Mouse (Mus musculus): ENCODE data around the gene Nkap.
"Not testable (repeated sequence)": the region's sequence is repeated elsewhere in the genome, so short reads cannot be mapped to it uniquely, and the experiment has no call there.

Gene Nkap

DNA sequence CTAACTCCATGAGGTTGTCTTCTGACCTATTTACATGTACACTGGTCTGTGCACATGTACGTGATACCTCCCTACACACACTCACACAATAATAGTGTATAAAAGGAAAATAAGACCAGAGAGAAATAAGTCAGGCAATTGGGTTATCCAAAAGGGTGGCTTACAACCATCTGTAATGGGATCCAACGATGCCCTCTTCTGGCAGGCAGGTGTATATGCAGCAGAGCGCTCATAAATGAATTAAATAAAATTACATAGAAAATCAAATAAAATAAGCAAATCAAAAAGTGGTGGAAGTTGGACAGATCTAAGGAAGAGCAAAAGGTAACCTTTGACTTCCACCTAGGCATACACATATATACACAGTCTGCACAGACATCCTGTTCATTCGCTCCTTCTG is 31.2 kb downstream of the Nkap start:
- DNase-seq (ENCODE audit: low spot score in 2 of 2), result peak in 1 of 2 experiments; percentile 5

DNA sequence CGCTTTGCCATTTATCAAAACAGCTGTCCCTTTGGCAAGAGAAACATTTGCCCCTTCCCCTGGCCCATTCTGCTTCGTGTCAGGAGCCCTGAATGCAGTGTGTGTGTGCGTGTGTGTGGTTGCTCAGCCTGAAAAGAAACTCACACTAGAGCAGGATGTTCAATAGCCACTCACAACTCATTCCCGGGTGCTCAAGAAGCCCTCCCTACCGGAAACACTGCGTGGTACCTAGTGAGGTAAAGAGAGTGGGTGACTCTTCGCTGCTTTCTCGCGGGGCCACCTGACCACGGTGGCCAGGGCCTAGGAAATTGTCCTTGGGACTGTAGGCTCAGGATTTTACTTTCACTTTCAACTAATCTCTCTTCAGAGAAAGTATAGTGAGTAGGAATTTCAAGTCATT is 34.6 kb downstream of the Nkap start:
- DNase-seq (ENCODE audit: low spot score in 2 of 2), result no peak

- DNase-seq (ENCODE audit: low spot score in 2 of 2), result no peak
Observed at GRCm38 (mm10) chrX:37163115-37163514, 36.5 kb downstream of the Nkap start.

DNA sequence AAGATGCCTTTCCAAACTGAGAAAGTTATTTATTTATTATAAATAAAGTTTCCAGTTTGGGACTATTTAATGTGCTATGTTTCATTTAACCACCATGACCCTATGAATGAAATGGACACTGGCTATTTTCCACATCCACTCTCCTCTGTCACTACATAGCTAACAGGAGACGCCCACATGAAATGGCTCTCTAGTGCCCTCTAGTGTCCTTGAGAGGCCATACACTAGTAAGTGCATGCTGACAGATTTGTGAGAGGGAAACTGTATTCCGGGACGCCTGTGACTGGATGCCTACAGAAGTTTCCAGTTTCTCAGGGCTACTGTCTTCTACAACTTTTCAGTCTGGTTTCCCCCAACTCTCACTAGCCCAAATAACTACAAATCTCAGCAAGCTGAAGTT is 40.5 kb downstream of the Nkap start:
- DNase-seq (ENCODE audit: low spot score in 2 of 2), result peak in 1 of 2 experiments; percentile 14

GRCm38 (mm10) chrX:37168742-37169141 is 42.1 kb downstream of the Nkap start, which contains the start of gene Akap14:
TSS of gene Akap14 (minus strand) at chrX:37168842.
- DNase-seq (ENCODE audit: low spot score in 2 of 2), result no peak

DNA sequence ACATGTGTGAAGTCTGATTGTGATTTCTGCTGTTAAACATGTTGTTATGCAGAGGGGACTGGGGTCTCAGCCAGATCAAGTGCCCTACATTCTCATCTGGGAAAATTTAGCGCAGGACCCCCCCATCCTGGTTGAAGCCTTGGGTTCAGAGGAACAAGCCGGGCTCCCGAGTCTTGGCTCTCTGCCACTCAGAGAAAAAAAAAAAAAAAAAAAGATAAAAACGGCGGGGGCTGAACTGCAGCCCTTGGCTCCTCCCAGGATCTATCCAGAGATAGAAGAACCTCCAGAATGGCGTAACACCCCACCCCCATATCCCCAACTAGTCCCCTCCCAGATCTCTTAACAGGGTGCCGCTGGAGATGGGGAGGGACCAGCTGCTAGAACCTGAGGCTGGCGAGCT is 57.8 kb downstream of the Nkap start:
- not testable (repeated sequence) for DNase-seq (ENCODE audit: low spot score in 2 of 2)

- no peak for DNase-seq (ENCODE audit: low spot score in 2 of 2)
Observed at GRCm38 (mm10) chrX:37190755-37191104, 64.1 kb downstream of the Nkap start.

GRCm38 (mm10) chrX:37191105-37191743 is 64.6 kb downstream of the Nkap start, which contains the start of the genes Ndufa1 and Rnf113a1:
TSS of gene Ndufa1 (minus strand) at chrX:37191163.
TSS of gene Rnf113a1 (plus strand) at chrX:37191245.
- peak; percentile 73 to 74 for DNase-seq (ENCODE audit: low spot score in 2 of 2)

DNA sequence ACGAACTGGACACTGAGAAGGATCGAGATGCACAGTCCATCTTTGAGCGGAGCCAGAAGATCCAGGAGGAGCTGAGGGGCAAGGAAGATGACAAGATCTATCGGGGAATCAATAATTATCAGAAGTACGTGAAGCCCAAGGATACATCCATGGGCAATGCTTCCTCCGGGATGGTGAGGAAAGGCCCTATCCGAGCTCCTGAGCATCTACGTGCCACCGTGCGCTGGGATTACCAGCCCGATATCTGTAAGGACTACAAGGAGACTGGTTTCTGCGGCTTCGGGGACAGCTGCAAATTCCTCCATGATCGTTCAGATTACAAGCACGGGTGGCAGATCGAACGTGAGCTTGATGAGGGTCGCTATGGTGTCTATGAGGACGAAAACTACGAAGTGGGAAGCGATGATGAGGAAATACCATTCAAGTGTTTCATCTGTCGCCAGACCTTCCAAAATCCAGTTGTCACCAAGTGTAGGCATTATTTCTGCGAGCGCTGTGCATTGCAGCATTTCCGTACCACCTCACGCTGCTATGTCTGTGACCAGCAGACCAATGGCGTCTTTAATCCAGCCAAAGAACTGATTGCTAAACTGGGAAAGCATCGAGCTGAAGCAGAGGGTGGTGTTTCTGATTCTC is 65.3 kb downstream of the Nkap start:
- DNase-seq (ENCODE audit: low spot score in 2 of 2), result no peak

GRCm38 (mm10) chrX:37198676-37199075 is 72.1 kb downstream of the Nkap start:
- no peak for DNase-seq (ENCODE audit: low spot score in 2 of 2)
